Mouse (Mus musculus): ENCODE data around the gene Prss8. TPM values are rescaled to one million over a fixed set of nuclear protein-coding genes. Genes with fewer than 3 reads are reported as not detected.
"Not testable (repeated sequence)": the region's sequence is repeated elsewhere in the genome, so short reads cannot be mapped to it uniquely, and the experiment has no call there.

Prss8 gene
- polyA plus RNA-seq, 1 experiment from 2014 or later = not detected

DNA sequence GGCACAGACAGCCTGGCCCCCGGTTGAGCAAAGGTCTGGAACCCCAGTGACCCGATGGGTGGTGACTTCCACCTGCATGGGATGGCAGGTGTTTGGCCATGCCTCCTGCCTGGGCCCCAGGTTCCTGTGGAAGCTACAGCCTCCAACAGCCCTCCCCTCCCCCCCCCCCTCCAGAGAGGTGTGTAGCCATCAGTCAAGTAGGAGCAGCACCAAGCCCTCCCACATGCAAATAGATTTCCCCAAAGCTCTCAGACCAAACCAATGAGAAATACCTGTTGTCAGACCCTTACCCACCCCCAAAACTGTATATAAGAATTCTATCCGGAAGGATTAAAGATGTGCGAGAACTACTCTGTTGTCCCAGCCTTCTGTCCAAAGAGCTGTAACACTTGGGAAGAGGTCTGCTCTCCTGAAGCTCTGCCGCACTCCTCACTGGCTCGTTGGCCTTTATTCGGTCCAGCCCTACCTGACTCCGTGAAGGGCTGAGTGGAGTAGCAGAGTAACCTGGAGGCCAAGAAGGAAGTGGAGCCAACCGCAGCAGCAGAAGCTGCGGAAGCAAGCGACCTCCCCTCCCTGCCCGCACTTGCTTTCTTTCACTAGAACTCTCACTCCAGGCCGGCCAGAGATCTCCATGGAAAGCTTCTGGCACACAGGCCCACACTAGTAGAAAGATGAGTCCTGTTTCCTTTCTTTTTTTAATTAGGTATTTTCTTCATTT, 23.1 kb upstream of the Prss8 start:
- Histone ChIP-seq H3K4me2 (ENCODE audit: low read length) (no peak overlapping the region), H3K36me3 (ENCODE audit: control insufficient read depth, insufficient read depth, low read length) (no peaks in the 10 kb centered on the region), H3K9me3 (ENCODE audit: control insufficient read depth, low read length) (no peaks in the 10 kb centered on the region), H3K27ac (replicated peaks; ENCODE audit: low read depth, low read length) (no peak overlapping the region), H3K4me3 (replicated peaks; ENCODE audit: low read depth, low read length) (no peak overlapping the region), H3K27me3 (ENCODE audit: control insufficient read depth, insufficient read depth, low read length) (no peaks in the 10 kb centered on the region), H3K9ac (replicated peaks; ENCODE audit: low read length) (no peak overlapping the region), H3K4me1 (ENCODE audit: control insufficient read depth, insufficient read depth, low read length) (no peaks in the 10 kb centered on the region)
- 53% methylated on average over 13 of the region's 13 CpGs for WGBS
- ATAC-seq (ENCODE audit: low FRiP score, low TSS enrichment) (no peak), DNase-seq (no peak)

DNA sequence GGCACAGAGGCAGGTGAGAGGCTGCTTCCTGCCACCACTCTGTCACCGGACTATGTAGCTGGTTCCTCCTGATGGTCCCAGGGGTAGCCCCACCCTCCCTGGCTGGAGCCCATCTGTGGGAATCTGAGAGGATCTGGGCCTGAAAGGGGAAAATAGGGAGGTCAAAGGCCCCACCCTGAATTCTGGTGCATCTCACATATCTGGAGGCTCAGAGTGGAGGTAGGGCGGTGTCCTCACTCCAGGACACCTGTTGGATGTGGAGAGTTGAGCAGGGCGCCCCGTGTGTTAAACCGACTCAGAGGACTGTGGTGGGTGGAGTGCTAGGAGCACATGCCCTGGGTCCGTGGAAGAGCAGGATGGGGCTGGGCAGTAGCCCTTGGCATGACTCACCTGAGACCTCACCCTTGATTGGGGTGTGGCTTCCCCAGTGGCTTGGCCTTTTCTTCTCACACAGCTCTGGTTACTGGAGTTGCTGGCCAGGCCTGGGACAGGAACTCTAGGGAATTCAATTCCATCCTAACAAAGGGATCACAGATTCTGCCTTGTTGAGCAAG, 16.6 kb upstream of the Prss8 start, which contains the start of gene Prss36:
Prss36 (minus strand) TSS at position 256 of the 554 bp plus-strand sequence.
- H3K4me3 ChIP-seq (replicated peaks; ENCODE audit: low read depth, low read length) = no peak within 1 kb of the TSS
- no peaks in the 10 kb centered on the region; the same call in 1 of the 2 replicates for H3K27me3 ChIP-seq (ENCODE audit: control insufficient read depth, insufficient read depth, low read length)
- ATAC-seq (ENCODE audit: low FRiP score, low TSS enrichment) (no peak), DNase-seq (no peak)
- H3K27ac ChIP-seq (replicated peaks; ENCODE audit: low read depth, low read length) = no peak within 1 kb of the TSS
- no peaks in the 10 kb centered on the region for H3K4me1 ChIP-seq (ENCODE audit: control insufficient read depth, insufficient read depth, low read length)
- 81% methylated on average over 6 of the region's 6 CpGs for WGBS
- no peak within 1 kb of the TSS for H3K4me2 ChIP-seq (ENCODE audit: low read length)
- no peaks in the 10 kb centered on the region for H3K9me3 ChIP-seq (ENCODE audit: control insufficient read depth, low read length)
- H3K9ac ChIP-seq (replicated peaks; ENCODE audit: low read length) = no peak within 1 kb of the TSS
- H3K36me3 ChIP-seq (ENCODE audit: control insufficient read depth, insufficient read depth, low read length) = no peaks in the 10 kb centered on the region

DNA sequence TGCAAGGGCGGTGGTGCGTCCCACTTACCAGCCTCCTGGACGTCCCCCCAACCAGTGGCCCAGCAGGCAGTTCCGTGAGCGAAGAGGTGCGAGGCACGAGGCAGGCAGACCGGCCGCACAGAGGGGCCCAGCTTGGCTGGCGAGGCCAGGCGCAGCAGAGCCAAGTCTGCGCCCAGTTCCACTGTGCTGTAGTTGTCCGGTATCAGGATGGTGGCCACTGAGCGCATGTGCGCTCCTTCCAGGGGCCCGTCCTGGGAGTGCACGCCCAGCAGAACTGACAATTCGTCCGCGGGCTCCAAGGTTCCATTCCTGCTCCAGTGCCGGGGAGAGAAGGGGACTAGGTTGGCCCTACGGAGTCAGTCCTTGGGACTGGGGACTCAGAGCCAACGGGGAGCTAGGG, 14.7 kb upstream of the Prss8 start:
- Histone ChIP-seq H3K36me3 (ENCODE audit: control insufficient read depth, insufficient read depth, low read length) (no peaks in the 10 kb centered on the region), H3K9ac (replicated peaks; ENCODE audit: low read length) (no peak overlapping the region), H3K27ac (replicated peaks; ENCODE audit: low read depth, low read length) (no peak overlapping the region), H3K4me3 (replicated peaks; ENCODE audit: low read depth, low read length) (no peak overlapping the region), H3K27me3 (ENCODE audit: control insufficient read depth, insufficient read depth, low read length) (no peaks in the 10 kb centered on the region; the same call in 1 of the 2 replicates), H3K9me3 (ENCODE audit: control insufficient read depth, low read length) (no peaks in the 10 kb centered on the region), H3K4me2 (ENCODE audit: low read length) (no peak overlapping the region), H3K4me1 (ENCODE audit: control insufficient read depth, insufficient read depth, low read length) (no peaks in the 10 kb centered on the region)
- DNase-seq = no peak
- 12% methylated on average over 23 of the region's 23 CpGs for WGBS
- ATAC-seq (ENCODE audit: low FRiP score, low TSS enrichment) = no peak

DNA sequence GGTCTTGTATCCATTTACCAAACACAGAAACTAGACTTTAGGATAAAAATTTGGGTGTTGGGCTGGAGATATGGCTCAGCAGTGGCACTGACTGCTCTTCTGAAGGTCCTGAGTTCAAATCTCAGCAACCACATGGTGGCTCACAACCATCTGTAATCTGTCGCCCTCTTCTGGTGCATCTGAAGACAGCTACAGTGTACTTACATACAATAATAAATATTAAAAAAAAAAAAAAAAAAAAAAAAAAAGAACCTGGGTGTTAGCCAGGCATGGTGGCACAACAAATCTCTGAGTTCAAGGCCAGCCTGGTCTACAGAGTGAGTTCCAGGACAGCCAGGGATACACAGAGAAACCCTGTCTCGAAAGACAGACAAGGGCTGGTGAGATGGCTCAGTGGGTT, 12.2 kb upstream of the Prss8 start:
- H3K4me1 ChIP-seq (ENCODE audit: control insufficient read depth, insufficient read depth, low read length); ATAC-seq (ENCODE audit: low FRiP score, low TSS enrichment); H3K27ac ChIP-seq (replicated peaks; ENCODE audit: low read depth, low read length): not testable (repeated sequence)

DNA sequence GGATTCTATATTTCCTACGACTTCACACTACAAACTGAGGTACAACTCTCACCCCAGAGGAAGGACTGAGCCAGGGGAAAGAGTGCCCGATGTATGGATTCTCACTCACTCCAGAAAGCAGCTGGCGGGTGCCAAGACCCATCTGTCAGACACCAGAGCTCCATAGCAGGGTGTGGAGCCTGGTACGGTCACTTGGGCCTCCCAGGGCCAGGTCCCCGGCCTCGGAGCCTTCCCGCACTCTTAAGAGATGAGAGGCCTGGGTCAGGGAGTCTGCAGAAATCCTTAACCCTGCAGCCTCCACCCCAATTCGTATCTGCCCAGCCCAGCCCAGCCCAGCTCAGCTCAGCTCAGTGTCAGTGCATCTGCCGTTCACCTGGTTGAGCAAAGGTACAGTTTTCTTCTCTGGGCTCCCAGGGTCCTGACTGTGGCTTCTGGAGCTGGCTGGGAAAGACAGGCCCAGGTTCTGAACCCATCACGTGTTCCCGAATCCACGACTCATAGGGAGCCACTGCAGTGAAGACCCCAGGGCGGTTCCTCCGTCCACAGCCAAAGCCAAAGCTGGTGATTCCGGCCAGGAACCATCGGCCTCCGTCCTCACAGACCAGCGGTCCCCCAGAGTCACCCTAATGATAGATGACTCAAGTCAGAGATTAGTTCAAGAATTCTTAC, 6.4 kb upstream of the Prss8 start:
- H3K9me3 ChIP-seq (ENCODE audit: control insufficient read depth, low read length) = no peaks in the 10 kb centered on the region
- H3K4me2 ChIP-seq (ENCODE audit: low read length) = peak overlapping the region; percentile 92
- 0 out of 2 replicates have a peak, but pooled peaks cover 8% of the 10 kb centered on the region for H3K4me1 ChIP-seq (ENCODE audit: control insufficient read depth, insufficient read depth, low read length)
- H3K27ac ChIP-seq (replicated peaks; ENCODE audit: low read depth, low read length) = peak overlapping the region; percentile 79
- no peak for DNase-seq
- ATAC-seq (ENCODE audit: low FRiP score, low TSS enrichment) = no peak
- H3K27me3 ChIP-seq (ENCODE audit: control insufficient read depth, insufficient read depth, low read length) = no peaks in the 10 kb centered on the region
- peak overlapping the region; percentile 77 for H3K9ac ChIP-seq (replicated peaks; ENCODE audit: low read length)
- 53% methylated on average over 18 of the region's 18 CpGs for WGBS
- H3K4me3 ChIP-seq (replicated peaks; ENCODE audit: low read depth, low read length) = peak overlapping the region; percentile 69
- H3K36me3 ChIP-seq (ENCODE audit: control insufficient read depth, insufficient read depth, low read length) = no peaks in the 10 kb centered on the region

More for the DNA sequence above, 12.2 kb upstream of the Prss8 start:
- not testable (repeated sequence) for H3K36me3 ChIP-seq (ENCODE audit: control insufficient read depth, insufficient read depth, low read length); H3K9me3 ChIP-seq (ENCODE audit: control insufficient read depth, low read length); H3K4me2 ChIP-seq (ENCODE audit: low read length); H3K9ac ChIP-seq (replicated peaks; ENCODE audit: low read length); H3K4me3 ChIP-seq (replicated peaks; ENCODE audit: low read depth, low read length); H3K27me3 ChIP-seq (ENCODE audit: control insufficient read depth, insufficient read depth, low read length); DNase-seq
- WGBS = 53% methylated on average over 2 of the region's 2 CpGs

DNA sequence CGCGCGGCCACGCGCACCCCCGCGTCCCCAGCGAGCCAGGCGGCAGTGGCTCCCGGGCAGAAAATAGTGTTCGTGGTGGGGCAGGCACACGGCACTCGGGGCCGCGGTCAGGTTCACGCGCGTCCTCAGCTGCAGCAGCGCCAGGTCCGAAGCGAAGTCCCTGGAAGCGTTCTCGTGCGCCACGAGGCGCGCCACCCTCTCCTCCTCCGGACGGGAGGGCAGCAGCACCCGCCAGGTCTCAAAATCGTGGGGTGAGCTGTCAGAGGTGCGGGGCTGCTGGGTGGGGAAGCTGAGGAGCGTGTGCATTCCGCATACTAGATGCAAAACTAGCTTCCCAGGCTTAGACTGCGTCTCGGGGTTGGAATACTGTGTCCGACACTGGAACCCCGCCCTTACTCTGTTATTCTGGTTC, 5.8 kb upstream of the Prss8 start:
- Histone ChIP-seq H3K9ac (replicated peaks; ENCODE audit: low read length) (peak overlapping the region; percentile 77), H3K4me1 (ENCODE audit: control insufficient read depth, insufficient read depth, low read length) (0 out of 2 replicates have a peak, but pooled peaks cover 8% of the 10 kb centered on the region), H3K27me3 (ENCODE audit: control insufficient read depth, insufficient read depth, low read length) (no peaks in the 10 kb centered on the region), H3K36me3 (ENCODE audit: control insufficient read depth, insufficient read depth, low read length) (no peaks in the 10 kb centered on the region), H3K4me2 (ENCODE audit: low read length) (peak overlapping the region; percentile 92), H3K9me3 (ENCODE audit: control insufficient read depth, low read length) (no peaks in the 10 kb centered on the region), H3K27ac (replicated peaks; ENCODE audit: low read depth, low read length) (peak overlapping the region; percentile 79), H3K4me3 (replicated peaks; ENCODE audit: low read depth, low read length) (peak overlapping the region; percentile 69)
- DNase-seq (no peak), ATAC-seq (ENCODE audit: low FRiP score, low TSS enrichment) (no peak; the same call in none of the 2 replicates)
- under 1% methylated on average over 37 of the region's 38 CpGs for WGBS

DNA sequence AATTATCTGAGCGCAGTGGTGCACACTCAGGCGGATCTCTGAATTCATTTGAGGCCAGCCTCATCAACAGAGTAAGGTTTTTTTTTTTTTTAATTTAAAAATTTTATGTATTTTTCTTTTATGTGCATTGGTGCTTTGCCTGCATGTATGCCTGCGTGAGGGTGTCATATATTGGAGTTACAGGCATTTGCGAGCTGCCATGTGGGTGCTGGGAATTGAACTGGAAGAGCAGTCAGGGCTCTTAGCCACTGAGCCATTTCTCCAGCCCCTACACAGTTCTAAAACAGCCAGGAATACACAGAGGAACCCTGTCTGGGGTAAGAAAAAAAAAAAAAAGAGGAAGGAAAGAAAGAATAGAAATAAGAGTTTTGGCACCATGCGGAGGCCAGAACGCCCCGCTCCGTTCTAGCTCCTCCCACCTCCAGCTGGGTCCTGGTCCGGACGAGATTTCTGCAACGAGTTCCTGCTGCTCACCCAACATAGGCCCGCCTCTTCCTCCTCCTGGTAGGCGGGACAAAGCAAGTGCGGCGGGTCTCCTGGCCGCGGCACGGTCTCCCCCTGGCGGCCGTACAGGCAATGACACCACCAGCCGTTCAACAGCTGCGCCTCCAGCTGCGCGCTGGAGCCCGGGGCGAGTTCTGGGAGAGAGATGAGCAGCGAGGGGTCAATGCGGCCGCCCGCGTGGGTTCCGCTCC, 5.3 kb upstream of the Prss8 start:
- Histone ChIP-seq H3K4me2 (ENCODE audit: low read length) (peak overlapping the region; percentile 92), H3K9me3 (ENCODE audit: control insufficient read depth, low read length) (no peaks in the 10 kb centered on the region), H3K27me3 (ENCODE audit: control insufficient read depth, insufficient read depth, low read length) (no peaks in the 10 kb centered on the region), H3K9ac (replicated peaks; ENCODE audit: low read length) (peak overlapping the region; percentile 77), H3K4me3 (replicated peaks; ENCODE audit: low read depth, low read length) (peak overlapping the region; percentile 69), H3K27ac (replicated peaks; ENCODE audit: low read depth, low read length) (peak overlapping the region; percentile 79), H3K36me3 (ENCODE audit: control insufficient read depth, insufficient read depth, low read length) (no peaks in the 10 kb centered on the region), H3K4me1 (ENCODE audit: control insufficient read depth, insufficient read depth, low read length) (0 out of 2 replicates have a peak, but pooled peaks cover 8% of the 10 kb centered on the region)
- 7% methylated on average over 32 of the region's 32 CpGs for WGBS
- ATAC-seq (ENCODE audit: low FRiP score, low TSS enrichment) (peak; percentile 95), DNase-seq (peak; percentile 97)

DNA sequence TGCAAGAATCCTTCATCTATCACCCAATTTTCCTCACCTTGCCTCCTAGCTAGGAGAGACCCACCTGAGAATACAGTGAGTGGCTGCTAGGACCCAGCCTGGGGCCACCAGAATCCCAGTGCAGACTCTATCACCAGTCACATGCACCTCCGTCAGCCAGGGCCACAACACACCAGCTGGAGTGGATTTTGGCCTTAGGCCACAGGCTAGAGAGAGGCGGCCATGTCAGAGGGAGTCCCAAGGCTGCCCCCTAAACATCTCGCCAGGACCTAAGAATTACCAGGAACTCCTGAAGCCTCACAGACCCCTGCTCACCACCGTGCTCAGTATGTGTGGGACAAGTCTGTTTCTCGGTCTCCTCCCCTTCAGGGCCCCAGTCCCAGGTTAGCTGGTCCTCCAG, 4.2 kb upstream of the Prss8 start:
- no peak for DNase-seq

More for the DNA sequence above, 4.2 kb upstream of the Prss8 start:
- Histone ChIP-seq H3K27ac (replicated peaks; ENCODE audit: low read depth, low read length) (no peak overlapping the region), H3K9ac (replicated peaks; ENCODE audit: low read length) (no peak overlapping the region), H3K27me3 (ENCODE audit: control insufficient read depth, insufficient read depth, low read length) (peaks cover 10% of the 10 kb centered on the region; the same call in 1 of the 2 replicates), H3K4me2 (ENCODE audit: low read length) (no peak overlapping the region), H3K36me3 (ENCODE audit: control insufficient read depth, insufficient read depth, low read length) (no peaks in the 10 kb centered on the region), H3K4me1 (ENCODE audit: control insufficient read depth, insufficient read depth, low read length) (0 out of 2 replicates have a peak, but pooled peaks cover 8% of the 10 kb centered on the region), H3K9me3 (ENCODE audit: control insufficient read depth, low read length) (no peaks in the 10 kb centered on the region), H3K4me3 (replicated peaks; ENCODE audit: low read depth, low read length) (no peak overlapping the region)
- WGBS = 89% methylated on average over 5 of the region's 5 CpGs
- ATAC-seq (ENCODE audit: low FRiP score, low TSS enrichment) = no peak

Data from midbrain, embryonic 14.5 days (tissue).